ENCODE assay signal across 18 mouse cellular contexts in genomic region chr10:118959623-118960022, GRCm38 (mm10).
A peak's percentile ranks its signal among the peaks of the same experiment; 100 is the strongest.
DNase-seq lines count a peak whose midpoint lies in the region; ATAC-seq and TF ChIP-seq lines count a peak whose summit lies in the region.
"Had no signal": no experiment of that assay in that cellular context is flagged by ENCODE, and none has a peak within 500 bp of the region (broad histone marks: within the 10 kb centered on the region; RNA-seq: fewer than 3 reads in every experiment).

No protein-coding gene starts in this region.

- no peak for DNase-seq in midbrain, embryonic 11.5 days (ENCODE audit: low spot score, missing footprints)
- no peak for DNase-seq in midbrain, postnatal 0 days (ENCODE audit: low spot score)
- DNase-seq in embryonic facial prominence, embryonic 10.5 days (ENCODE audit: low spot score): peak; percentile 19
- peak; percentile 74 for DNase-seq in forebrain, embryonic 14.5 days (ENCODE audit: low spot score)
- DNase-seq in kidney, adult 11 months: no peak
- no peak for DNase-seq in adrenal gland, adult 2 months
- no peak for DNase-seq in right cerebral cortex, postnatal 4 days
- DNase-seq: adrenal gland, adult 8-10 months; cerebellum, postnatal 10 days; gastrocnemius, postnatal 10 days; heart, postnatal 36 days; kidney, adult 9 months; kidney, postnatal 25 days; liver, postnatal 0 days; lung, postnatal 10 days; spleen, adult 18-20 months had no signal

- ATAC-seq in midbrain, embryonic 11.5 days (ENCODE audit: low FRiP score): peak; percentile 53; the same call in 1 of the 2 replicates
- no peak for ATAC-seq in midbrain, postnatal 0 days (ENCODE audit: low FRiP score)
- peak; percentile 58 for ATAC-seq in forebrain, embryonic 14.5 days
- ATAC-seq: inflammation-experienced regulatory T-cells, adult 6 months; liver, postnatal 0 days had no signal

- no peak overlapping the region for H3K27ac ChIP-seq in midbrain, embryonic 11.5 days (ENCODE audit: low read depth, low read length)
- H3K27ac ChIP-seq in midbrain, postnatal 0 days (ENCODE audit: low read depth, low read length): no peak overlapping the region
- H3K27ac ChIP-seq in embryonic facial prominence, embryonic 10.5 days (replicated peaks): no peak overlapping the region
- H3K27ac ChIP-seq in forebrain, embryonic 14.5 days (ENCODE audit: low read depth, low read length): no peak overlapping the region
- H3K27ac ChIP-seq: limb, embryonic 10.5 days had no signal

- H3K9ac ChIP-seq in midbrain, embryonic 11.5 days (ENCODE audit: low read length): no peak overlapping the region
- no peak overlapping the region for H3K9ac ChIP-seq in midbrain, postnatal 0 days (replicated peaks; ENCODE audit: low read length, poor library complexity, severe bottlenecking)
- H3K9ac ChIP-seq in forebrain, embryonic 14.5 days (ENCODE audit: low read length): no peak overlapping the region
- H3K9ac ChIP-seq: liver, postnatal 0 days had no signal

- TF ChIP-seq CTCF in midbrain, postnatal 0 days (IDR thresholded peaks at IDR 0.05): no peak

- H3K4me3 ChIP-seq in midbrain, embryonic 11.5 days (ENCODE audit: low read depth, low read length): no peak overlapping the region
- no peak overlapping the region for H3K4me3 ChIP-seq in midbrain, postnatal 0 days (ENCODE audit: low read depth, low read length)
- H3K4me3 ChIP-seq in embryonic facial prominence, embryonic 10.5 days: no peak overlapping the region
- H3K4me3 ChIP-seq in forebrain, embryonic 14.5 days (ENCODE audit: low read depth, low read length): no peak overlapping the region
- H3K4me3 ChIP-seq: limb, embryonic 10.5 days had no signal

- WGBS in midbrain, embryonic 11.5 days: 32% methylated on average over 8 of the region's 8 CpGs
- 31% methylated on average over 8 of the region's 8 CpGs for WGBS in midbrain, postnatal 0 days
- 34% methylated on average over 8 of the region's 8 CpGs for WGBS in embryonic facial prominence, embryonic 10.5 days
- 4% methylated on average over 8 of the region's 8 CpGs for WGBS in forebrain, embryonic 14.5 days

- no peaks in the 10 kb centered on the region for H3K9me3 ChIP-seq in midbrain, embryonic 11.5 days (ENCODE audit: control insufficient read depth, low read length)
- H3K9me3 ChIP-seq in midbrain, postnatal 0 days (ENCODE audit: low read length): no peaks in the 10 kb centered on the region
- H3K9me3 ChIP-seq in embryonic facial prominence, embryonic 10.5 days: no peaks in the 10 kb centered on the region
- H3K9me3 ChIP-seq in forebrain, embryonic 14.5 days (replicated peaks; ENCODE audit: control insufficient read depth, low read length): no peaks in the 10 kb centered on the region
- H3K9me3 ChIP-seq: limb, embryonic 10.5 days had no signal

- no peak overlapping the region for H3K4me2 ChIP-seq in midbrain, embryonic 11.5 days
- no peak overlapping the region for H3K4me2 ChIP-seq in midbrain, postnatal 0 days (ENCODE audit: low read depth, low read length, poor library complexity, severe bottlenecking)
- no peak overlapping the region for H3K4me2 ChIP-seq in forebrain, embryonic 14.5 days (ENCODE audit: low read length)

- peaks cover 19% of the 10 kb centered on the region for H3K4me1 ChIP-seq in midbrain, embryonic 11.5 days (ENCODE audit: control insufficient read depth, insufficient read depth, low read length)
- H3K4me1 ChIP-seq in midbrain, postnatal 0 days (ENCODE audit: insufficient read depth, low read length): no peaks in the 10 kb centered on the region; the same call in 1 of the 2 replicates
- H3K4me1 ChIP-seq in embryonic facial prominence, embryonic 10.5 days: peaks cover 13% of the 10 kb centered on the region
- peaks cover 18% of the 10 kb centered on the region for H3K4me1 ChIP-seq in forebrain, embryonic 14.5 days (ENCODE audit: control insufficient read depth, insufficient read depth, low read length)
- H3K4me1 ChIP-seq: limb, embryonic 10.5 days had no signal

- no peaks in the 10 kb centered on the region for H3K27me3 ChIP-seq in midbrain, embryonic 11.5 days (ENCODE audit: control insufficient read depth, insufficient read depth, low read length)
- H3K27me3 ChIP-seq in midbrain, postnatal 0 days (ENCODE audit: insufficient read depth, low read length): no peaks in the 10 kb centered on the region
- peaks cover 52% of the 10 kb centered on the region for H3K27me3 ChIP-seq in embryonic facial prominence, embryonic 10.5 days (replicated peaks; ENCODE audit: low read depth, poor library complexity, severe bottlenecking)
- peaks cover 6% of the 10 kb centered on the region; the same call in 1 of the 2 replicates for H3K27me3 ChIP-seq in forebrain, embryonic 14.5 days (replicated peaks; ENCODE audit: control insufficient read depth, insufficient read depth, low read length)

- no peaks in the 10 kb centered on the region for H3K36me3 ChIP-seq in midbrain, embryonic 11.5 days (ENCODE audit: control insufficient read depth, insufficient read depth, low read length)
- H3K36me3 ChIP-seq in midbrain, postnatal 0 days (ENCODE audit: insufficient read depth, low read length): no peaks in the 10 kb centered on the region
- no peaks in the 10 kb centered on the region for H3K36me3 ChIP-seq in embryonic facial prominence, embryonic 10.5 days (replicated peaks)
- no peaks in the 10 kb centered on the region for H3K36me3 ChIP-seq in forebrain, embryonic 14.5 days (ENCODE audit: control insufficient read depth, insufficient read depth, low read length)
- H3K36me3 ChIP-seq: limb, embryonic 10.5 days had no signal

Comparison
In these comparisons a context has a peak if more than half of its experiments do, and no peak if none do; other contexts are left out.
1. DNase-seq: peak in embryonic facial prominence, embryonic 10.5 days (single experiment) and forebrain, embryonic 14.5 days (single experiment); none in midbrain, embryonic 11.5 days (single experiment), midbrain, postnatal 0 days (single experiment), kidney, adult 11 months (single experiment), adrenal gland, adult 2 months (single experiment) and right cerebral cortex, postnatal 4 days (single experiment).